Mouse (Mus musculus) cerebellum, adult 18-20 months (tissue): ENCODE measurements around the gene Tas2r107.
"Not testable (repeated sequence)": the region's sequence is repeated elsewhere in the genome, so short reads cannot be mapped to it uniquely, and the experiment has no call there.

ENCODE experiments used
- DNase-seq, 2 experiments: peaks; one replicate each; pipeline ENCODE4 v3.0.0; 2021

The Tas2r107 gene

GRCm38 (mm10) chr6:131660049-131660448, at the start of gene Tas2r107:
TSS of gene Tas2r107 (minus strand) at chr6:131660149.
- DNase-seq = no peak

- no peak for DNase-seq
Measured at GRCm38 (mm10) chr6:131689963-131690362, 30.0 kb upstream of the Tas2r107 start, which contains the start of gene Tas2r114. TSS of gene Tas2r114 (minus strand) at chr6:131690063.

- no peak for DNase-seq
Measured at GRCm38 (mm10) chr6:131687395-131687794, 27.4 kb upstream of the Tas2r107 start, which contains the start of gene Tas2r105. TSS of gene Tas2r105 (minus strand) at chr6:131687495.

DNA sequence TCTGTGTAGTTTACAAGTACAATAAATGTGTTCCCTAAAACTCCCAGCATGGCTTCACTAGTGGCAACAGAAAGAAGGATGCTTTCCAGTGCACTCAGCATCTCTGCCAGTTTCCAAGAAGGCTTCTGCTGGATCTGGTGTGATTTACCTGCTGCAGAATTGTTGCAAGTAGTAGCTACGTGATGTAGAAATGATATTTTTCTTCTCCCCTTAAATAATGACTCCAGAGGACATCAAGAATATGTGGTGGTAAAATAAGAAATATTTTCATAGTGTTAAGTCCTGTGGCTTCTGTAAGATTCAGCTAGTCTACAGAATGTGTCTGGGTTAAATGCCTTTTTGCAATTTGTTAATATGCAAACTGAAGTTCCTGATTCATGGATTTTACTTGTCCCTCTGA, 25.7 kb upstream of the Tas2r107 start, which contains the start of gene Tas2r104:
Tas2r104 (minus strand) TSS at position 101 of the 400 bp plus-strand sequence.
- no peak for DNase-seq

DNA sequence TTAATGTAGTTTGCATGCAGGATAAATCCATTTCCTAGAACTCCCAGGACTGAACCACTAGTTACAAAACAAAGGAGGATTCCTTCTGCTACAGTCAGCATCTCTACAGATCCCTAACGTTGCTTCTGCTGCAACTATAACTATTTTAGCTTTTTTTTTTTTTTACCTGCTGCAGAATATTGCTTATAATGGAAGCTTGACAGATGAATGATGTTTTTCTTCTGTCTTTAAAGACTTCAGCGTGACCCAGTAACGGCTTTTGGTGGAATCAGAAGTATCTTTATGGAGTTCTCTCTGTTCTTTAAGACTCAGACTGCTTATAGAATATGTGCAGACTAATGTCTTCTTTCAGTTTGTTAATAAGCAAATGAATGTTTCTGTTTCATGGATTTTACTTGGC, 18.8 kb upstream of the Tas2r107 start, which contains the start of gene Tas2r106:
Tas2r106 (minus strand) TSS at position 101 of the 400 bp plus-strand sequence.
- DNase-seq = no peak

GRCm38 (mm10) chr6:131630812-131631211, 29.1 kb downstream of the Tas2r107 start, which contains the start of gene Tas2r130:
TSS of gene Tas2r130 (minus strand) at chr6:131630912.
- no peak for DNase-seq

- not testable (repeated sequence) for DNase-seq
Measured at GRCm38 (mm10) chr6:131609956-131610355, 50.0 kb downstream of the Tas2r107 start.
